Mouse (Mus musculus): Measurements from ENCODE around the gene Atrnl1.

The Atrnl1 gene

DNA sequence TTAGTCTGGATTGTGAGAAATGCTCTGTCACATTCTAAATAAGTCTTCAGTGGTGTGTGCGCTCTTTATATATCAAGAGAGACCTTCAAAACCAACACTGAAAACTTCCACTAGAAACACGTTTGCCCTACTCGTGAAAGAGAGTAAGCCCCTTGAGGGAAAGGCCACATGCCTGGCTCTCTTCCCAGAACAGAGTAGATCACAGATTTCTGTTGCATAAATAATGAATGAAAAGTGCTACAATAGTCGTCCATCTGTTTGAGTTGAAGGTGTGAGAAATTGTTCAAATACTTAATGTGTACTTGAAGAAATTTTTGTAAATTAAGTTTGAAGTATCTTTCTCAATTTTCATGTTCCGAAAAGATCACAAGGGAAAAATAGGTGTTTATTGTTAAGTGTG is 312.2 kb downstream of the Atrnl1 start:
- DNase-seq (ENCODE audit: low read depth, low spot score): no peak

DNA sequence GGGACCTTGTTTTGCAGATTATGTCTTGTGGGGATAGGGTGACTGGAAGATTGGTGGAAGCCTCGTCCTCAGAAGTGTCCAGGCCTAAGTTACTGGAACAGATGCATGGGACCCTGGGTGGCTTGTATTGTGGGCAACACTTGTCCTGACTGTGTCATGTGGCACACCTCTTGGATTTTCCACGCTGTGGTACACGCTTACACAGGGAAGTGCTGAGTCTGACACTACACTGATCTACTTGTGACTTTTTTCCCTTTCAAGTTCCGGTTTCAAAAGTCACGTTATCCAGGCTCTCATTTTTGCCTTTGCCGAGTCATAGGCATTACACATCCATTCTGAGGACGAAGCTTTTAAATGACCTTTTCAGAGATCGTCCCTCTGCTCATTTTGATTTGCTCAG is 314.0 kb downstream of the Atrnl1 start:
- no peak for DNase-seq (ENCODE audit: low read depth, low spot score)

DNA sequence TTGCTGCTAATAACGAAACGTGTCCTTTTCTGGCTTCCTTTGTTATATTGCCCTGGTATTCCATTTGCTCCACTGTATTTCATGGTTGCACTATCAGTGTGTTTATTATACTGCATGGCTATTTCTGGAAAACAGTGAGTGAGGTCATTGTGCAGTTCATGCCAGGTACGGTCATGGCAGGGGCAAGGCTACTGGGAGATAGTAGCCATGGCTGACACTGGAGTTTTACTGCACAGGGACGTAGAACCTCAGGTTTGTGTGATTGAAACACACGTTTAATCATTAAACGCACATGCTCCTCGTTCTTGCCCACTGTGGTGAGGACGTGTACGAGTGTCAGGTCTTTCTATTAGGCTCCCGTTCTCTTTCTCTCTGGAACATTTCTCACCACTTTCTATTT is 314.8 kb downstream of the Atrnl1 start:
- no peak for DNase-seq (ENCODE audit: low read depth, low spot score)

DNA sequence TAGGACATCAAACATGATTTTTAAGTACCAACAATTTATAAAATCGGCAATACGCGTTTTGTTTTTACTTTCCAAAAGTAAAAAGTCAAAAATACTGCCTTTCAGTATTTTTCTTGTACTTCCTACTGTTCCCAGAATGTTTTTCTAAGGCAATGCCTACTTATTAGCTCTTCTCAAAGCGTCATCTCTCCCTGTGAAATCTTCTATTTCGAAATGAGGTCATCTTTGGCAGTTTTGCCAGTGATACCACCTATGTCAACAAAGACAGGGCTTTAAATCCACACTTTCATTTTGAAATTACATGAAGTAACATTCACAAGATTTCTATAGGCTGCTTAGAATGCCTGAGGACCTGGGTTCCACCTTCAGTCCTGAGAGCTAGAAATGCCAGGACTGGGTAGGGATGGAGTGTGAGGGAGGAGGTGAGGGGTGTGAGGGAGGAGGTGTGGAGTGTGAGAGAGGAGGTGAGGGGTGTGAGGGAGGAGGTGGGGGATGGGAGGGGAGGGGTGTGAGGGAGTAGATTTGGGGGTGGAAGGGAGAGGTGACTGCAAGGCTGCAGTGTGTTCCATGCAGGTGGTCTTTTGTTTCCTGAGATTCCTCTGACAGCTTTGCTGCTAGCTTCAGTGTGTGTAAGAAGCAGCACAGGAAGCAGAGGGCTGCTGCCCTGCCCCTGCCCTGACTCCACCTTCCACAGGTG is 315.5 kb downstream of the Atrnl1 start:
- no peak for DNase-seq (ENCODE audit: low read depth, low spot score)

DNA sequence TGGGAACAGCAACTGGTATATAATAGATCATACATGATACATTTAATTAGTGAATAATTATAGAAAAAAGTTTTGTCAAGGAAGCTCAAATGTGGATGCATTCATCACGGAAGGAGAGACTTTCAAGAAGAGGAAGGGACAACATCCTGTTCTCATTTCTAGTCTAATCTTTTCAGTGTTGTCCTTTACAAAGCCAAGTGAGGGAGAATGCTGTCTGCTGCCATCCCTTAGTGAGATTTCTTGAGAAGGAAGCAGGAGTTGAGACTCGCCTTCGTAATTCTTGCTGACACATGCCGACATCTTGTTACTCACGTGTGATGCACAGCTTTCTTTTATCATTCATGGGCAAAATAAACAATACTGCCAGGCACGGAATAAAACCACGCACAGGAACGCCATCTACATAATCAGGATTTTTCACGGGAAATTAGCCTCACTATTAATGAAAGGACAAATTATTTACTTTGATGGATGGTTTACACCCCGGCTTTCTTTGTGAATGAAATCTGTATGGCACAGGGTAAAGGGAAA is 316.2 kb downstream of the Atrnl1 start:
- no peak for DNase-seq (ENCODE audit: low read depth, low spot score)

DNA sequence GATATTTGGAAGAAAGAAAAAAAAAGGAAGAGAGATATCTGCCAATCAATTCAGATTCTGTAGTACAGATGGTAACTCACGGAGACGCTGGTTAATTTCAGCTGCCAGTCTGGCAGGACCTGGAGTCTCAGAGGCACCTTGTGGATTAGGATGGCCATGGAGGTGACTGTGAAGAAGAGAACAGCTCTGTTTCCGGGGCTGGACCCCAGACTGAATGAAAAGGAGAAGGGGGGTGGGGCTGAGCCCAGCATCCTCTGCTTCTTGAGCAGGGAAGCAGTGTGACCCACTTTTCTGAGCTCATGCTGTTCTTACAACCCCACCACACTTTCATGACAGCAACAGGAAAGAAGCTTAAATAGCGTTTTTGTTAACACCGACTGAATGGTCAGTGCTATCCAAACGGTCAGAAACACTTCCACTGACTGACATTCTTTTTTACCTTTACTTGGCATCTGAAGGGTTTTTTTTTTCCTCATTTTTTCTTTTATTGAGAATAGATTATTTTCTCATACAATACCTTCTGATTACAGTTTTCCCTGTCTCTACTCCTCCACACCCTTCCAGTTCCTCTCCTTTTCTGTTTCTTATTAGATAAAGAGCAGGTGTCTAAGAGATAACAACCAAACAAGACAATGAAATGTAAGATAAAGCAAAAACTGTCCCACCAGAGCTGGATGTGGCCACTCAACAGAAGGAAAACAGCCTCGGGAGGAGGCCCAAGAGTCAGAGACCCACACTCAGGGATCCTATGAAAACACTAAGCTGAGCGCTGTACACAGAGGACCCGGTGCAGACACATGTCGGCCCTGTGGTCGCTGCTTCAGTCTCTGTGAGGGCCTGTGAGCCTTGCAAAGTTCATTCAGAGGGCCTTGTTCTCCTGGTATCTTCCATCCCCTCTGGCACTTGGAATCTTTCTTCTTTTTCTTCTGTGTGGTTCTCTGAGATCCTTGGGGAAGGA is 317.0 kb downstream of the Atrnl1 start:
- no peak for DNase-seq (ENCODE audit: low read depth, low spot score)

DNA sequence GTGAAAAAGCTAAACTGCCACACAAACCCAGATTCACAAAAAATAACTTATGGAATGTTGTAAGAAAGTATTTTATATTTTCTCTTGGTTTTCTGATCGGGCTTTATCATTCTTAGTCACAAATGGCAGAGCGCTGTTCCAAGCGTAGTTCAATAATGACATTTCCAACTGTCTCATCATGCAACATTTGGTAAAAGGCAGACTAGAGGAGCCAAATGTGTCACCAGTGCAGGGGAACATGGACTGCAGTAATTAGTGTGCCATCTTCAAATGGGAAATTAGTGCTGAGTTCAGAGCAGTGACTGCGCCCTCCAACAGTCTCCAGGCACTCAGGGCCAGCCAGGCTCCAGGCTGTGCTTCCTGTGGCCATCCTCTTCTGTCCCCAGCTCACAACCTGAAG is 320.8 kb downstream of the Atrnl1 start:
- no peak for DNase-seq (ENCODE audit: low read depth, low spot score)

DNA sequence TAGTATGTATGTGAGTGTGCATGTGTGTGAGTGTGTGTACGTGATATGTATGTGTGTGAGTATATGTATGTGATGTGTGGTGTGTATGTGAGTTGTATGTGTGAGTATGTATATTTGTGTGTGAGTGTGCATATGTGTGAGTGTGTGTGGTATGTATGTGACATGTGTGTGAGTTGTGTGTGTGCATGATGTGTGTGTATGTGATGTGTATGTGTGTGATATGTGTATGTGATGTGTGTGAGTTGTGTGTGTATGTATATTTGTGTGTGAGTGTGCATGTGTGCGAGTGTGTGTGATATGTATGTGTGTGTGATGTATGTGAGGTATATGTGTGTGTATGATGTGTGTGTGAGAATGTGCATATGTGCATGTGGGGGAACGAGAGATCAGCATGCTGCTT is 326.0 kb downstream of the Atrnl1 start:
- DNase-seq (ENCODE audit: low read depth, low spot score): no peak

DNA sequence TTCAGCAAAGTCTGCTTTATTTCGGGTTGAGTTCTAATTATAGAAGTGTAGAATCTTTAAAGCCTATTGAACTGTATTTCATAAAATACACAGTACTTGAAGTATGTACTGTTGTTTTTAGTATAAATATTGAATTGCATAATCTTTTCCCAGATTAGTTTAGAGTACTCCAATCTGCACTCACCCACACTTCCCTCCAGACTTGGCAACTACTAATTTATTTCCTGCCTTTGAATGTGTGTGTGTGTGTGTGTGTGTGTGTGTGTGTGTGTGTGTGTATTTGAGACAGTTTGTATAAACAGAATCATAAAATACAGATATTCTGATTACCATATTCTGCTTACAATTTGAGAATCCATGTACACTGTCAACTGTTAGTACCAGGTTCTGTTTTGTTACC is 328.3 kb downstream of the Atrnl1 start:
- no peak for DNase-seq (ENCODE audit: low read depth, low spot score)

DNA sequence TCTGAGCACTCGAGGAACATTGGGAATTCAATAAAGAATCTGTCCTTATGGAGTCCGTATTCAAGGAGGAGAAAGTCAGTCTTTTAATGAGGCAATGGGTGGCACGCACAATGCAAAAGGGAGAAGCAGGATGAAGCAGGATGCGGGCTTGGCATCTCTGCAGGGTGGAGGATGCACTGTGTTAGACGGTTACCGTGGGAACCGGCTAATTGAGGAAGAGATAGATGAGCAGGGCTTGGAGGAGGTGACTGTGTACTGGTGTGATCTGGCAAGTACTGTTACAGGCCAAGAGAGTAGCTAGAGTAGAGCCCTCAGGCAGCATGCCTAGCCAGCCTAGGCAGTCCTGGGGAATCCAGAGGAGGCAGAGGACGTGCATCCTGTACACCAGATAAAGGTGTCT is 330.7 kb downstream of the Atrnl1 start:
- DNase-seq (ENCODE audit: low read depth, low spot score): no peak

DNA sequence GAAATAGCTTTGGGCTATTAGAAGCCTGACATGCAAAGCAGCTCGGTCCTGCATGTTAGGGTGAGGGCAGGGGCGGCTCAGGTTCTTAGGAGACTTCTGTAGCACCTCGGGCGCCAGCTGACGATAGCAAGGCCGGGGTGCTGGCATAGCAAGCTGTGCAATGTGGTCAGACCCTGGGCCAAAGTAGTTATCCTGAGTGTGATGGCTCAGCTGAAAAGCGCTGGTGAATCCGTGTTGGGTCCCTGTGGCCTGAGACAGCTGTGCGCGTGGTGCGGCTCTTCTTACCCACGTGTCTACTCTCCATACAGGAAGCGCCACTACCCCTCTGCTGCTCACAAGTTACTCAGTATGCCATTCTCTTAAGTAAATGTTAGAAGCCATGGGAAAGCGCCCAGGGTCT is 331.4 kb downstream of the Atrnl1 start:
- no peak for DNase-seq (ENCODE audit: low read depth, low spot score)

DNA sequence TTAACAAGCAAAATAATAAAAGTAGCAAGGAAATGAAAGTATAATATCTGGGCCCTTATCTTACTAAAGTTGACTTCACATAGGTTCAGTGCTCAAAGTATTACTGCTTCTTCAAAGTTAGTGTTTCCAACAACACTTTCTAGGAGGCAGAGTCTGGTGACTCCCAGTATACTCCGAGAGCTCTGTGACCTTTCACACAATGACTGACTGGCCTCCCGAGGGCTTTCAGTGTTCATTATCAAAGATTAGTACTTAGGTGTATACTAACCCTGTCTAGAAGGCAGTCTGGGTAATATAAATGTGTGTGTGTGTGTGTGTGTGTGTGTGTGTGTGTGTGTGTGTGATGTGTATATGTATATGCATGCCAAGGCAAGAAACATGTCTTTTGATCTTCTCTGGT is 332.5 kb downstream of the Atrnl1 start:
- no peak for DNase-seq (ENCODE audit: low read depth, low spot score)

DNA sequence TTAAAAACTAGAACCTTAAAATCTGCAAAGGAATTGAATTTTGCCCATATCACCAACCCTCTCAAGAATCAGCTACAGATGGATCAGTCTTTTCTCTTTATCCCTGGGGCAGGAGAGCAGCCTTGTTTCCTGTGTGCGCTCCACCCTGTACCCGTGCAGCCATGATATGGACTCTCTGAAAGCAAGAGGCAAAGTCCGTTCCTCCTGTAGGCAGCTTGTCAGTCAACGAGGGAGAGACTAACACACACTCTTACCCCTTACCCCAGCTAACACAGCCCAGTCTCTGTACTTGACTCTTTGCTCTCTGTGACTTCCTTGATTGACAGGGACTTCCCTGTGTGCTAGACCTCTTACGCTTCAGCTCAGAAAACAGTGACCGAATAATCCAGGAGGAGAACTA is 333.8 kb downstream of the Atrnl1 start:
- no peak for DNase-seq (ENCODE audit: low read depth, low spot score)

DNA sequence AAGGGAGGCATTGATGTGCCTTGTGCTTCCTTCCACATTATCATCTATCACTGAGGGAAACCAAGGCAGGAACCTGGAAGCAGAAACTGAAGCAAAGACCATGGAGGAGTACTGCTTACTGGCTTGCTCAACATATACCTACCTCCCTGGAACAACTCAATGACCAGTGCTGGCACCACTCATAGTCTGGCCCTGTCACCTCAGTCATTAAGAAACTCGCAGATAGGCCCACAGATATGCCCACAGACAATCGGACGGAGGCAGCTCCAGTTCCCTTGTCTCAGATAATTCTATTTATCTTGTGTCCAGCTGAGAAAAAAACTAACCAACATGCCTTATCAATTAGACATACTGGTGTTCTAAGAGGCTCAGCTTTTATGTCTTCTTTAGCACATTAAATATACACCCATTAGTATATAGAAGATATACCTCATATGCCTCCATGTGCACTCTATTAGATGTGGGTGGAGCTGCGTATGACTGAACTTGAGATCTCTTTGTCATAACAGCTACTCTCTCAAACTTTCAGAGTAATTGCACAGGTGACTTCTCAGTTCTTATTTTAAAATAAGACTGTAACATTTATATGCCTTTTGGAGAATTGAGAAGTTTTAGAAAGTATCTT is 334.9 kb downstream of the Atrnl1 start:
- DNase-seq (ENCODE audit: low read depth, low spot score): no peak

DNA sequence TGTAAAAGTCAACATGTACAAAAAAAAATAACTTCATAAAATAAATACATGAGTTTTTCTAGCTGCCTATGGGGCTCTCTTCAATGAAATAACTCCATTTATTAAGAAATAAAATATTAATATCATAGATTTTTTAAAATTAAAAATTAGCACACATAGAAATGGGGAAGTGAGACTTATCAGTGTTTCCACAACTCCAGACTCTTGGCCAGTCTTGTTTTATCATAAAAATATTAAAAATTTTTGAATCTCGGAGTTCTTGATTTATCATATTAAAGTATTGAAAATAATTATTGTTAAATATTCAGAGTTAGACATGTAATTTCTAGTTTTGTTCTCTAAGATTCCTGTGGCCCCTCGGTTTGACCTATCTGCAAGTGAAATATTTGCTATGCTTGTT is 337.7 kb downstream of the Atrnl1 start:
- DNase-seq (ENCODE audit: low read depth, low spot score): no peak

DNA sequence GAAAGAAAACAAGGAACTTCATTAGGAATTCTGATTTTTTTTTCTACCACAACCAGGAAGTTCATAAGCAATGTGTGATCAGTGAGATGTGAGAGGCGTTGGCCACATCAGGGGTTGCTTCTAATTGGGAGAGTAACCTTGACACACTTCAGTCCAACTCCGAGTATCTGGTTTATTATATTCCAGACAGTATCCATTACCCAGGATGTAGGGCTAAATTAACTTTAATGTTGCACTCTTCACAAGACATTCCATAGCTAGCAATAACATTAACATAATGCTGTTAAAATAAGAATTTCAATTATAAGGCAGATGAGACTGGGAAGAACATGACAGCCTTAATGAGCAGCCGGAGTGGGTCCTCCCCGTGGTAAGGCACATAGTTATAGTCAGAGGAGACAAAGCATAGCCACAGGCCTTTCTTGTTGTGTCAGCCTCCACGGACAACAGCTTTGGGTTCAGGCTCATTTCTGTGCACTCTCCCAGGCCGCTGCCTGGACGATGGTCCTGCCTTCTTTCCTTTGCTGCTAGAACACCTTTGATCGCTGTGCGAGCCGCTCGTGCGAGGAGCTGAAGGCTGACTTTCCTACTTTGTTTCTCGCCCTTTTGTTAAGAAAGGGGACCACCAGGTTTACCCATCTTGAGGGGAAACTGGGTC is 338.6 kb downstream of the Atrnl1 start:
- DNase-seq (ENCODE audit: low read depth, low spot score): no peak

DNA sequence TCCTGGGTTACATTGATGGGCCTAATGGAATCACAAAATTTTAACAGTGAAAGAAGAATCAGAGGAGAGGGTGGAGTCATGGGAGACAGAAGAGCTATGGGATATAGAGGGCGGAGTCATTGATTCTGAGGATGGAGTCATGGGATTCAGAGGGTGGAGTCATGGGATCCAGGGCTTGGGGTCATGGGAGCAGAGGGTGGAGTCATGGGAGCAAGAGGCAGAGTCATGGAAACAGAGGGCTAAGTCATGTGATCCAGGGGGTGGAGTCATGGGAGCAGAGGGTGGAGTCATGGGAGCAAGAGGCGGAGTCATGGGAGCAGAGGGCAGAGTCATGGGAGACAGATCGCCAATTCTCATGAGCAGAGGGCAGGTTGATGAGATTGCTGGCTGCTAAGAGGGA is 343.3 kb downstream of the Atrnl1 start:
- DNase-seq (ENCODE audit: low read depth, low spot score): no peak

DNA sequence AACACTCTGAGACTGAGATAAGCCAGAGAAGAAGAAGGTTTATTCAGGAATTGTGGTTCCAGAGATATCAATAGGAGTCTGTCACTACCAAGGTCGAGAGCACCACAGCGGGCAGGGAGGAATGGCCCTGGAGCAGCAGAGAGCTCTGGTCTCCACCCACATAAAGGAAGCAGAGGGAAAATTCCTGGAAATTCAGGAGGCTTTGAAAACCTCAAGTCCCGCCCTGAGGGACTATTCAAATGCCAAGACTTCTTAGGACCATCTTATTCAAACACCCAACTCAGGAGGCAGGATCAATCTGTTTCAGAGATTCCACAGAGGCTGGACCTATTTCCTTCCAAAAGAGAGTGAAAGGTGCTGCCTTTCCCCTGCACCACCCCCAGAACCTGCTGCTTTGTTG is 345.6 kb downstream of the Atrnl1 start:
- DNase-seq (ENCODE audit: low read depth, low spot score): no peak

DNA sequence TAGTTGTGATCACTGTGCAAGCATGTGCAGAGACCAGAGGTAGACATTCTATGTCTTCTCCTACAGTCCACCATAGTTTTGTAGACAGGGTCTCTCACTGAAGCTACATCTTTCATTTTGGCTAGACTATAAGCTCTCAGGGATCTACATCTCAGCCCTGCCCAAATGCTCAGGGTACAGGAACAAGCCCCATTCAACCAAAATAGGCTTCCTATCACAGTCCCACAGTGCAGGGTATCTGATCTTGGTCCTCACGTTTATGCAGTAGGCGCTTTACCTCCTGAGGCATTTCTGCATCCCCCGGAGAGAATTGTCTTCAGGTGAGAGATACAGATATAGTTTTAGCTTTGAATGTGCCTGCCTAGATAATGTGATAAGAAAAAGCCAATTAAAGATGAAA is 346.5 kb downstream of the Atrnl1 start:
- DNase-seq (ENCODE audit: low read depth, low spot score): no peak

DNA sequence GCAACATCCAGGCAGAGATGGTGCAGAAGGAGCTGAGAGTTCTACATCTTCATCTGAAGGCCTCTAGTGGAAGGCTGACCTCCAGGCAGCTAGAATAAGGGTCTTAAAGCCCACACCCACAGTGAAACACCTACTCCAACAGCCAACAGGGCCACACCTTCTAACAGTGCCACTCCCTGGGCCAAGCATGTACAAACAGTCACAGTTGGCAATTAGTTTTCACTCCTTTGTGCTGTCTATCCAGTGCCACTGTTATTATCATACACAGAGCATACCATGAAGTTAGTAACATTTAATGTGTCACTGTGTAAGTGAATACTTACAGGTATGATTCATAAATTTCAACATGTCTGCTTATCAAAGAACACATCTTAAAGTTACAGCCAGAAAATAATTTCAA is 347.3 kb downstream of the Atrnl1 start:
- DNase-seq (ENCODE audit: low read depth, low spot score): no peak

DNA sequence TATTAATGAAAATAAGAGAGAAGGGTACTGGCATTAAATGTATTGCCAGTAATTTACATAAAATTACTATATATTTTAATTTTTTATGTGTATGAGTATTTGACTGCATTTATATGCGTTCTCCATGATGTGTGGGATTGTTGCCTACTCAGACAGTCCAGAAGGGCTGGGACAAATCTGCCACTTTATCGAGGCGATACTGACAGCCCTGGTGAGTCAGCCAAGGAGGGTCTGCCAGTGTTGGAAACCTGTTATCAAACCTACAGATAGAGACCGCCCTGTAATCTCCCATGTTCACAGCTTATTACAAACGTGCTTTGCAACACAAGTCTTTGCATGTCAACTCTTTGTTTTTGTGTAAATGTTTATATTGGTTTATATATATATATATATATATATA is 347.9 kb downstream of the Atrnl1 start:
- DNase-seq (ENCODE audit: low read depth, low spot score): no peak

DNA sequence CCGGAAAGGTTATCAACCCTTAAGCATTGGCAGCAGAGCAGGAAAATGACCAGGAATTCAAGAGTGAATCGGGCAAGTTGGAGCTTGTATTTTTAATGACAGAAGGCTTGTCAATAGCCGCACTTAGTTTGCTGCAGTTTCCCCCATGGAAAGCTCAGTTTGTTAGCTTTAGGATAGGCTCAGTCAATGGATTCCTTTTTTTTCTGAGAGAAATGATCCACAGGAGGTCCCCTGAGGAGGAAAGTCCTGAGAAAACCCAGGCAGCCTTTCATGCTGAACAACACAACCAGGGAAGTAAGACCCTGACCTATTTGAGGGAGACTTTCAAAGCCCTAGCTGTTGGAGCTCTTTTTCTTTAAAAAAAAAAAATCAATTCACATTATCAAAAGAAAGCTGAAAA is 350.5 kb downstream of the Atrnl1 start:
- no peak for DNase-seq (ENCODE audit: low read depth, low spot score)

Measured in retina, postnatal 7 days (tissue).